Mouse (Mus musculus) limb, embryonic 14.5 days (tissue): ENCODE measurements at regions not wholly inside any gene's neighbourhood (a gene's known extent, or its start where the extent isn't known, plus 50 kb on each side); places are given as distances from the start of the nearest gene placed in this dataset.

Source experiments
- ATAC-seq: fragments of 200-750 bp; cut with Nextera tagmentation; 2 replicates; pipeline ENCODE4 v1.8.0; 2017; ENCODE audit warnings: low read depth, moderate number of reproducible peaks, moderate TSS enrichment; ENCODE audit not compliant: low FRiP score
- DNase-seq: peaks from one replicate; pipeline ENCODE4 v3.0.0-alpha.2; 2015; ENCODE audit warnings: low spot score
- H3K27ac ChIP-seq: fragments of 300-500 bp; sonication (generic); replicated peaks from 2 replicates; pipeline ENCODE4 v1.5.1; 2014; ENCODE audit warnings: low read depth, mild to moderate bottlenecking, low read length, moderate library complexity, mixed read lengths
- H3K27me3 ChIP-seq: fragments of 300-500 bp; sonication (generic); 2 replicates; pipeline ENCODE4 v1.6.1; 2014; ENCODE audit warnings: low read length, mixed read lengths; ENCODE audit not compliant: control insufficient read depth, insufficient read depth
- H3K36me3 ChIP-seq: fragments of 300-500 bp; sonication (generic); 2 replicates; pipeline ENCODE4 v1.6.1; 2014; ENCODE audit warnings: mild to moderate bottlenecking, low read length, moderate library complexity, mixed read lengths; ENCODE audit not compliant: control insufficient read depth, insufficient read depth
- H3K4me1 ChIP-seq: fragments of 300-500 bp; sonication (generic); 2 replicates; pipeline ENCODE4 v1.6.1; 2014; ENCODE audit warnings: antibody characterized with exemption, low read length, mixed read lengths; ENCODE audit not compliant: control insufficient read depth, insufficient read depth
- H3K4me2 ChIP-seq: fragments of 300-500 bp; sonication (generic); replicated peaks from 2 replicates; pipeline ENCODE4 v1.6.1; 2014; ENCODE audit warnings: low read depth, mild to moderate bottlenecking, low read length, moderate library complexity; ENCODE audit not compliant: severe bottlenecking
- H3K4me3 ChIP-seq: fragments of 300-500 bp; sonication (generic); replicated peaks from 2 replicates; pipeline ENCODE4 v1.5.1; 2014; ENCODE audit warnings: low read length
- H3K9ac ChIP-seq: fragments of 300-500 bp; sonication (generic); 2 replicates; pipeline ENCODE4 v1.6.1; 2014; ENCODE audit warnings: mild to moderate bottlenecking, low read depth, low read length, moderate library complexity; ENCODE audit not compliant: severe bottlenecking
- H3K9me3 ChIP-seq: fragments of 300-500 bp; sonication (generic); 2 replicates; pipeline ENCODE4 v1.6.1; 2016; ENCODE audit warnings: low read length; ENCODE audit not compliant: control insufficient read depth
- POLR2A ChIP-seq: fragments of 200-500 bp; IDR thresholded peaks from 2 replicates; pipeline ENCODE4 v1.8.0; 2012; ENCODE audit warnings: inconsistent platforms, mild to moderate bottlenecking, moderate library complexity, borderline replicate concordance; ENCODE audit not compliant: insufficient read depth, insufficient read length; ENCODE audit errors: extremely low read depth
- WGBS: fragments of 180-500 bp; shearing (Covaris S2); extraction: QIAGEN DNeasy Blood & Tissue Kit; methylation state at CpG from one replicate; pipeline ENCODE4 v1.1.7; 2014; 5-methylcytosine and 5-hydroxymethylcytosine counted together

- ATAC-seq: no peak
- WGBS: 74% methylated on average over 4 of the region's 4 CpGs
- TF ChIP-seq POLR2A: no peak
Measured at GRCm38 (mm10) chr12:25251411-25252171, 154.7 kb upstream of the Id2 start.

DNA sequence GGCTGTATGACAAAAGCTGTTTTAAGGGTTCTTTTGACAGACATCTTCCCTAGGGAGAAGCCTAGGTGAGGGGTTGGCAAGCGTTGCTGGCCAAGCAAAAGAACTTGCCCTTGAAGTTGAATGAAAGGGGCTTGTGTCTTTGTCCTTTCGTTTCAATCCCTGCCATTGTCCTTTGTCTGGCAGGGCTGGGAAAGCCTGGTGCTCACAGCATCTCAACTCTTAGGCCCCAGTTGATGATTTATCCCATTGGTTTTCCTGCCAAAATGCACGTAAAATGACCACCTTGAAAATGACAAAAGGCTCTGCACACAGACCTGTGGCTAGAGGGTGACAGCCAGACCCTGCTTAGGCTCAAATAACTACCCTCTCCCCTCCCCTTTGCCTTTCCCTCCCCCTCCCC, 153.9 kb upstream of the Id2 start:
- Histone ChIP-seq H3K4me2 (no peak overlapping the region), H3K27me3 (no peaks in the 10 kb centered on the region), H3K9ac (no peak overlapping the region), H3K36me3 (no peaks in the 10 kb centered on the region), H3K27ac (no peak overlapping the region), H3K9me3 (no peaks in the 10 kb centered on the region), H3K4me1 (peaks cover 13% of the 10 kb centered on the region), H3K4me3 (no peak overlapping the region)
- DNase-seq (no peak), ATAC-seq (no peak)
- TF ChIP-seq POLR2A: no peak
- WGBS: 52% methylated on average over 3 of the region's 3 CpGs

More at GRCm38 (mm10) chr12:25251411-25252171, 154.7 kb upstream of the Id2 start:
- no peaks in the 10 kb centered on the region for H3K9me3 ChIP-seq
- no peak overlapping the region for H3K4me3 ChIP-seq
- no peaks in the 10 kb centered on the region for H3K27me3 ChIP-seq
- no peak for DNase-seq
- no peak overlapping the region for H3K4me2 ChIP-seq
- no peak overlapping the region for H3K9ac ChIP-seq
- no peaks in the 10 kb centered on the region for H3K36me3 ChIP-seq
- no peak overlapping the region for H3K27ac ChIP-seq
- H3K4me1 ChIP-seq: peaks cover 11% of the 10 kb centered on the region

DNA sequence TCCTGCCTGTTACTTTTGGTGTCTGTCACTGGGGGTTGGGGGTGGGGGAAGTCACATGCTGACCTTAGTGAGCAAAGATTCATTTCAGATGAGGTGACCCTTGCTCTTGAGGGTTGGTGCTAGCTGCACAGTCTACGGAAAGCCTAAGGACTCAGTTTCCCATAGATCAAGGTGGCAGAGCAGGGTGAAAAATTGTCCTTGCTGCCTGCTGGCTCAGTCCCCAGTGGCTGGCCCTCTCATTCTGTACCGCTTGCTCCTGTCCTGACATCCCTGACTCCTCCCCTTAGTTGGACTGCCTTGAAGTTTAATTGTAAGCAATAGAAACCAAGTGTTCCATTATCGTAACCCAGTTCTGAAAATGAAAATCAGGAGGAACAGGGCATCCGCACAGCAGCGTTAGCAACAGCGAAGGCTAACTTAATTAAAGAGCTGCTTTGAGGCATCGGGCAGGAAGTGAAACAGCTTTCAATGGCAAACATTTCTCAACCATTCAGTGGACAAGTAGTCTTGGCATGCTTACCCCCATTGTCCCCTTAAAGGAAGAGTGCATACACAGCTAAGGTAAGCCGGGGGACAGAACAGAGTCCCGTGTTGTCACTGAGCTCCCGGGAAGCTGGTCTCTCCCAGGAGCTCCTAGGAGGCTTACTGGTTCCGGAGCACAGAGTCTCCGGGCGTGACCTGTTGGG, 151.9 kb upstream of the Id2 start:
- no peak for ATAC-seq
- Histone ChIP-seq H3K36me3 (no peaks in the 10 kb centered on the region), H3K4me2 (no peak overlapping the region)

GRCm38 (mm10) chr12:25246566-25246965, 149.6 kb upstream of the Id2 start:
- DNase-seq: no peak
- WGBS: 63% methylated on average over 7 of the region's 7 CpGs
- H3K9ac ChIP-seq: no peak overlapping the region
- no peak for TF ChIP-seq POLR2A
- H3K36me3 ChIP-seq: no peaks in the 10 kb centered on the region
- peaks cover 21% of the 10 kb centered on the region for H3K4me1 ChIP-seq
- no peak overlapping the region for H3K4me2 ChIP-seq
- no peak for ATAC-seq
- H3K27ac ChIP-seq: no peak overlapping the region
- no peaks in the 10 kb centered on the region for H3K27me3 ChIP-seq
- no peak overlapping the region for H3K4me3 ChIP-seq
- H3K9me3 ChIP-seq: no peaks in the 10 kb centered on the region

More for the DNA sequence above, 151.9 kb upstream of the Id2 start:
- Histone ChIP-seq H3K4me1 (peaks cover 21% of the 10 kb centered on the region), H3K9me3 (no peaks in the 10 kb centered on the region), H3K27me3 (no peaks in the 10 kb centered on the region), H3K4me3 (no peak overlapping the region), H3K9ac (no peak overlapping the region), H3K27ac (no peak overlapping the region)
- DNase-seq: no peak
- WGBS: 52% methylated on average over 13 of the region's 13 CpGs
- TF ChIP-seq POLR2A: no peak

DNA sequence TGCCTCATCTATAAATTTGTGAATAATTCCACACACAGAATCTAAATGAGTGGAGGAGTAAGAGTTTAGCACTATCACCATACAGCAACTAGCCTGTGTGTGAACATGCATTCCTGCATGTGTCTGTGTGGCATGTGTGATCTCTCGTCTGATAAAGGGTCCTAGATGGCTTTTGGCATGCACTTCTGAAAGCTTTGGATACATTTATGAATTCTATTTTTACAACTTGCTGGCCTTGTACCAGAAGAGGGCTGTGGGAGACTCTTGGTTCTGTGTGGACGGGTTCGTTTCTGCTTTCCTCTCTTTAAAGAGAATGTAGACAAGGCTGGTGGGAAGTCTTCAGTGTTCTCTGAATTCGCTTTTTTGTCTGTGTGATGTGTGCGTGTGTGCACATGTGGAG, 148.7 kb upstream of the Id2 start:
- no peak for DNase-seq

More for the DNA sequence above, 148.7 kb upstream of the Id2 start:
- H3K4me2 ChIP-seq: no peak overlapping the region
- H3K27ac ChIP-seq: no peak overlapping the region
- no peak for TF ChIP-seq POLR2A
- peaks cover 19% of the 10 kb centered on the region for H3K4me1 ChIP-seq
- H3K27me3 ChIP-seq: no peaks in the 10 kb centered on the region
- no peak for ATAC-seq
- no peak overlapping the region for H3K9ac ChIP-seq
- H3K36me3 ChIP-seq: no peaks in the 10 kb centered on the region
- no peaks in the 10 kb centered on the region for H3K9me3 ChIP-seq
- WGBS: 68% methylated on average over 5 of the region's 5 CpGs
- H3K4me3 ChIP-seq: no peak overlapping the region
